Mouse (Mus musculus) gastrocnemius, adult 18-20 months (tissue): ENCODE results near the gene Cnksr3. TPM values are rescaled to one million over a fixed set of nuclear protein-coding genes. Genes with fewer than 3 reads are reported as not detected.

Experiments
- DNase-seq: peaks from one replicate; pipeline ENCODE4 v3.0.0; 2021; ENCODE audit warnings: low spot score
- total RNA-seq, 2 experiments: library from RNA; stranded (reverse); gene quantifications; 2 replicates each; pipeline ENCODE4 v1.2.3; 2021

Gene Cnksr3
- total RNA-seq, 2 experiments from 2014 or later, result 3.9 to 7.0 TPM

- DNase-seq, result no peak
Measured at GRCm38 (mm10) chr10:7077971-7078370, 134.1 kb downstream of the Cnksr3 start.

- DNase-seq, result no peak
Measured at GRCm38 (mm10) chr10:7077389-7077808, 134.6 kb downstream of the Cnksr3 start.

GRCm38 (mm10) chr10:7076662-7077211, 135.3 kb downstream of the Cnksr3 start:
- DNase-seq, result no peak

- DNase-seq, result peak; percentile 76
Measured at GRCm38 (mm10) chr10:7076201-7076600, 135.8 kb downstream of the Cnksr3 start.

GRCm38 (mm10) chr10:7075661-7076060, 136.4 kb downstream of the Cnksr3 start:
- DNase-seq, result no peak

- DNase-seq, result no peak
Measured at GRCm38 (mm10) chr10:7074231-7074630, 137.8 kb downstream of the Cnksr3 start.

GRCm38 (mm10) chr10:7070924-7071323, 141.1 kb downstream of the Cnksr3 start:
- DNase-seq, result no peak

GRCm38 (mm10) chr10:7070100-7070835, 141.8 kb downstream of the Cnksr3 start:
- no peak for DNase-seq

GRCm38 (mm10) chr10:7069090-7069489, 142.9 kb downstream of the Cnksr3 start:
- DNase-seq, result no peak

Other genes starting within 250 kb of the Cnksr3 start
- not detected for gene Ipcef1, start 159.8 kb downstream of the Cnksr3 start, total RNA-seq